Mouse (Mus musculus): ENCODE data around the gene Ube2cbp. TPM values are rescaled to one million over a fixed set of nuclear protein-coding genes. Genes with fewer than 3 reads are reported as not detected.

The Ube2cbp gene
- 6.5 TPM for polyA plus RNA-seq (2017; shearing (Covaris generic))

GRCm38 (mm10) chr9:86464151-86465105 lies at the start of gene Ube2cbp:
Gene Ube2cbp, minus strand, starts transcription at chr9:86464950.

GRCm38 (mm10) chr9:86466990-86467870 lies 2.5 kb upstream of the Ube2cbp start, which contains the start of gene Dop1a:
Gene Dop1a, plus strand, starts transcription at chr9:86467154.

Other genes with a start within 250 kb of the Ube2cbp start
- 73.9 TPM for gene Dop1a, start 2.2 kb upstream of the Ube2cbp start, polyA plus RNA-seq (2017; shearing (Covaris generic))
- 18.4 TPM for gene Pgm3, start 106.9 kb upstream of the Ube2cbp start, polyA plus RNA-seq (2017; shearing (Covaris generic))
- 5.0 TPM for gene Rwdd2a, start 107.0 kb upstream of the Ube2cbp start, polyA plus RNA-seq (2017; shearing (Covaris generic))
- not detected for gene Me1, start 231.0 kb upstream of the Ube2cbp start, polyA plus RNA-seq (2017; shearing (Covaris generic))

All from naive thymus-derived CD4-positive, alpha-beta T cell, adult 5 months (primary cell).